Mouse (Mus musculus) layer of hippocampus, adult 2 months (tissue): ENCODE measurements around the gene Htra1. TPM values are rescaled to one million over a fixed set of nuclear protein-coding genes. Genes with fewer than 3 reads are reported as not detected.

Experiments
- DNase-seq, 2 experiments: peaks; one replicate each; pipeline ENCODE4 v3.0.0; 2022; ENCODE audit warnings: low spot score in 2 of 2
- H3K27ac ChIP-seq: fragments of 200-600 bp; 2 replicates; pipeline ENCODE4 v1.8.1; 2022
- H3K4me3 ChIP-seq: fragments of 200-600 bp; 2 replicates; pipeline ENCODE4 v1.8.1; 2022; ENCODE audit warnings: mild to moderate bottlenecking
- CTCF ChIP-seq: fragments of 200-600 bp; conservative IDR thresholded peaks from 2 replicates; pipeline ENCODE4 v1.8.1; 2022; ENCODE audit warnings: antibody characterized with exemption, mild to moderate bottlenecking, moderate library complexity
- long read RNA-seq, 2 experiments: library from polyadenylated mRNA; stranded (forward); transcript quantifications; one replicate each; pipeline ENCODE4 v2.0.0; 2021; ENCODE audit warnings: borderline mapping rate in 2 of 2
- total RNA-seq, 2 experiments: library from RNA; stranded (reverse); gene quantifications; 2 replicates each; pipeline ENCODE4 v1.2.3; 2021

The Htra1 gene
- total RNA-seq = 100 to 1,000 TPM; 239 to 255 TPM
- long read RNA-seq, experiment 1, transcript Htra1-201 (9 exons, 2,041 nt) = major isoform, 310 of 366 reads
- long read RNA-seq, experiment 1, partial matches to known transcripts = 5 of 366 reads
- long read RNA-seq, experiment 1, other reads (novel, unspliced or antisense) = 51 of 366 reads
- long read RNA-seq, experiment 2, transcript Htra1-201 (9 exons, 2,041 nt) = major isoform, 670 of 746 reads
- long read RNA-seq, experiment 2, partial matches to known transcripts = 13 of 746 reads
- long read RNA-seq, experiment 2, other reads (novel, unspliced or antisense) = 63 of 746 reads

DNA sequence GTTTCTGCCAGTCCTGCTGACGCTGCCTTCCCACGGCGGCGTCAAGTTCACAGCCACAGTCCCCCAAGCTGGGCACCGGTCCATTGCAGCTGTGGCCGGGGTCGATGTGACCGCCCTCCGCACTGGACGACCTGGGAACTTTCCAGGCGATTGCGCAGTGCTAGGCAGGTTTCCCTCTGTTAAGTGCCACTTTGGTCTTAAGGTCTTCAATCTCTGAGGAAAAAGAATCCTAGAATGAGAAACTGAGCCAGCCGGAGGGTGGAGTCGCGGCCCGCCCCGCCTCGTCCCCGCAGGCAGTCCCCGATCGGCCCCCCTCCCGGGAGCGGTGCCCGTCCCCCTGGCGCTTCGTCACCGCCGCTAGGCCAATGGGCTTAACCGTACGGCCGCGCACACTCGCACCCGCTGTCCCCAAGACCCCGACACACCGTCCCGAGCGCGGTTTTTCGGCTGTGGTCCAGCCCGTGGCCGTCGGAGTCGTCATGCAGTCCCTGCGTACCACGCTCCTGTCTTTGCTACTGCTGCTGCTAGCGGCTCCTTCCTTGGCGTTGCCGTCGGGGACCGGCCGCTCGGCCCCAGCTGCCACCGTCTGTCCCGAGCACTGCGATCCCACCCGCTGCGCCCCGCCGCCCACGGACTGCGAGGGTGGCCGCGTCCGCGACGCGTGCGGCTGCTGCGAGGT lies at the start of gene Htra1:
Htra1 (plus strand) TSS at position 319 of the 679 bp plus-strand sequence.
- Histone ChIP-seq H3K4me3 (peak within 1 kb of the TSS; percentile 70), H3K27ac (peak within 1 kb of the TSS; percentile 91)
- no peak for TF ChIP-seq CTCF
- DNase-seq = peak; percentile 83 to 85

DNA sequence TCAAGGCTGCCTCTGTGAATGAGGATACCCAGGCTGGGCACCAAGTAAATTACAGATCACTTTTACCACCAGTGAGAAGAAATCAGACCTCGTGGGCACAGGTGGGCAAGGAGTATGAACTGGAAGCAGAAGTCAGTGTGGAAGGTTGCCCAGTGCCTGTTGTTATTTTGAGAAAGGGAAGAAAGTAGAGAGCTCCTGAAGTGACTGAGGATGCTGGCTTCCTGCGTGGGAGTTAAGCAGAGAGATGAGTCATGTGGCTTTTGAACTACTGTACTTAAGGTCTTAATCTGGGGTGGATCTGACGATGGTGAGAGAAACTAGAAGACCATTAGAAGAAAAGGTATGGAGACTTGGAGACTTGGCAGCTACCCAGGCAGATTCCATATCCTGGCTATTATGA lies 49.7 kb upstream of the Htra1 start:
- no peak for DNase-seq
- no peak overlapping the region for H3K27ac ChIP-seq
- no peak for TF ChIP-seq CTCF
- H3K4me3 ChIP-seq = no peak overlapping the region

DNA sequence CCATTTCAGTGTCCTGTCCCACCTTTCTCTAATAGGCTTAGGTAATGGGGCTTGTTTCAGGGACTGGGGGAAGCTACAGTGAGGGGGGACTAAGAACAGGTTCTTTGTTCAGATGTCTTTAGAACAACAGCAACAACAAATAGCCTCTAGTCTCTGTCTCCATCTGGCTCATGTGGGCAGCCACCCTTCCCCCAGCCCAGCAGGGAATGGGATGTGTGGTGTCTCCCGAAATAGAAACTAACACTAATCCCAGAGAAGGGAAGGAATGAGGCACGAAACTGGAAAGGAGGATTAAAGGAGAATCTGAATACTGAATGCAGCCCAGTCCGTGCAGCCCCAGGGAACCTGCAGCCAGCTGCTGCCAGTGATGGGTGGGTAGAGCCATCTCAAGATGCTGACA lies 48.0 kb upstream of the Htra1 start:
- DNase-seq = no peak
- TF ChIP-seq CTCF = no peak
- H3K4me3 ChIP-seq = no peak overlapping the region
- peak overlapping the region; percentile 83 for H3K27ac ChIP-seq

DNA sequence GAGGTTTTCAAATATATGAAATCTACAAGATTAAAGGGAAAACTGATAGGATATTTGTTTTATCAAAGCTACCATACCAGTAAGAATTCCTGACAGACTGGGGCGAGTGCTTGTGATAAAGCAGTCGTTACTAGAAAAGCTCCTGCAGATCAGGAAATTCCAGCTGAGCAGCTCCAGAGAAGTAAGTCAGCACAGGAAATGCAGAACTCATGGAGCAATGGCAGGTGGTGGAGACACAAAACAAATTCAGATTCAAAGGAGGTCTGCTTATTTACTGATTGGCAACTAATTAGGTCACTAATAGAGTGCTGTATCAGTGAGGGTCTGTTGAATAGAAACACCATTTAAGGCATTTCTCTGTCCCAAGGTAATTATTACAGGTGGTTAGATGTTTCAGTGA lies 45.0 kb upstream of the Htra1 start:
- H3K4me3 ChIP-seq = no peak overlapping the region
- peak overlapping the region; percentile 36; the same call in 1 of the 2 replicates for H3K27ac ChIP-seq
- no peak for DNase-seq
- TF ChIP-seq CTCF = no peak

DNA sequence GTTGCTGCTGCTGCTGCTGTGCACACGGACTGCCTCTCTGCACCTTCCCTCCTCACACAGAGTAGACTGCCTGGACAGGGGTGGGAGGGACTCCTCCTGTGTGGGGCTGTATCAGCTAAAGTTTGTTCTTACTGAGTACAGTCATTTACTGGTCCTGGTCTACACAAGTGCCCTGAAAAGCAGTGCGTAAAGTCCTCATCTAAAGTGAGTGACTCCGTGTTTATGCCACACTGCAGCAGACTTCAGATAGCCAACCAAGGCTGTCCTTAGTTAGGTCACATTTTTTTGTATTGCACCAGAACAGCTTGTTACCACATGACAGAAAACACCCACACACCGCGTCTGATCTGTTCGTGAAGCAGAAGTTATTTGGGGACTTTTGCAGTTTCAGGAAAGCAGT lies 42.9 kb upstream of the Htra1 start:
- no peak for TF ChIP-seq CTCF
- peak; percentile 56 to 60 for DNase-seq
- H3K27ac ChIP-seq = peak overlapping the region; percentile 83
- H3K4me3 ChIP-seq = no peak overlapping the region

DNA sequence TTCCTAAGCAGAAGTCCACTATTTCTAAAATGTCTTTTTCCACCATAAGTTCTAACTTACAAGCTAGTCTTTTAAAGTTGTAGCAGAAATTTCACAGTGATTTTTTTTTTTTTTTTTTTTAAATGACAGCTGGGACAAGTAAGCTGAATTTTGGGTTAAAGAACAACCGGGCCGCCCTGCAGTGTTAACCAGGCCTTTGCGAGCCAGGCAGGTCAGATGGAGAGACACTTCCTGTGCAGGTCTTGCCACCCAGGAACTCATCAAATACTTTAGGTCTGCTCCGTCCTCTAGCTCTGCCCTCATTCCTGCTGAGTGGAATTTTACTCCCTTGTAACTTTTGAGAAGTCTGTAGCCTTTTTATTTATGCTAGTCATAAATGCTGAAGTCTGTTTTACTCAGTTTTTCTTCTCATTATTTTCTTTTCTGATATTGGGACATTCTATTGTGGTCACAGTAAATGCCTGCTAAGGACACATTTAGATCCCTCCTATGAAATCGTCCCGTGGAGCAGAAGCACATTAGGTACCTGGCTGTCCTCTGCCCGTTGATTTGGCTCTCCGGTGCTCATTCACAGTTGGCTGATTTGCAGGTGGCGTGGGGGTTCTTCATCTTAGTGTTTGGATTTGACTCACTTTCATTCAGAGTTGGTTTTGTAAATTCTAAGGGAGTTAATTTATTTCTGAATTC lies 40.8 kb upstream of the Htra1 start:
- Histone ChIP-seq H3K27ac (peak overlapping the region; percentile 83), H3K4me3 (no peak overlapping the region)
- TF ChIP-seq CTCF = no peak
- no peak for DNase-seq

DNA sequence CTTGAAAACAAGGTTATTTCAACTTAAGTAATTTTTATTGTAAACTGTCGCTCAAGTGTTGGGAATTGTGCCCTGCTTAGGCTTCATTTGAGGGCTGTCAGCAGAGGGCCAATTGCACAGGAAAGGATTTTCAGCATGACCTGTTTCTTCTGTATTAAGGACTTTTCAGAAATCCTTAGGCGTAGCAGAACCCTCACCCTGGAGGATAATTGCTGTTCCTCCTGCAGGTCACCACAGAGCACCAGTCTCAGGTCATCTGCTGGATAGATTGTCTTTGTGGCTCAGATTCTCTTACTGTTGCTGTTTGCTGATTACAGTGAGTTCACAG lies 40.3 kb upstream of the Htra1 start:
- Histone ChIP-seq H3K27ac (peak overlapping the region; percentile 83), H3K4me3 (no peak overlapping the region)
- TF ChIP-seq CTCF = no peak
- DNase-seq = no peak

DNA sequence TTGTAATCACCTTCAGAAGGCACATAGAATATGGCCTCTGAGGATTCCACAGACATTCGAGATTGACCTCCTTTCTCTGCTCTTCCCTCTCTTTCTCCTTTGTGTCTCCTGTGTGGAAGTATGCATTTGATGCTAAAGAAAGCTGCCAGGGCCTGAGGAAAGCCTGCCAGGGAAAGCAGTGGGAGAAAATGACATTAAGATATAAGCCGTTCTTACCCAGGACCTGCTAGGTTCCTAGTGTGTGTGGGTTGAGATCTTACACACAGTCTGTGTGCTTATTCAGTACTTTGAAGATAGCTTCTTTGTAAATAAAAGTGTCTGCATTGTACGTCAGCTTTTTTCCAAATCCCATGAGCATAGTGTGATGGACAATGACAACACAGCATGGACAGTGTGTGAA lies 39.8 kb upstream of the Htra1 start:
- DNase-seq = no peak
- H3K4me3 ChIP-seq = no peak overlapping the region
- peak overlapping the region; percentile 83 for H3K27ac ChIP-seq
- no peak for TF ChIP-seq CTCF

DNA sequence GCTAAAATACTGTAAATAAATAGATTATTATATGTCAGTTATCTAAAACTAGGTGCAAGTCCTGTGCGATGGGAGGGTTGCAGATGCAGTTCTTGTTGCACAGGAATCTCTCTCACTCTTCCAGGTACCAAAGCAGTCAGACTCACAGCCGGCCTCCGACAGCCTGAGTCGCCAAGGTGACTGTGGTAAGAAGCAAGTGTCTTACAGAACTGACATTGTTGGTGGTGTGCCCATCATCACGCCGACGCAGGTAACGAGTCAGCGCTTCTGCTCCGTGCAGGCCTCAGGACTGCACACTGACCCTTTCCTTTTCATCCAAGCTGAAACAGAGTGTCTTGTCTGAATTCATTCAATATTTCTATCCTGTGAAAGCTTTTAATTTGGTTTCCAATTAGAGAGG lies 38.7 kb upstream of the Htra1 start:
- no peak for TF ChIP-seq CTCF
- no peak for DNase-seq

DNA sequence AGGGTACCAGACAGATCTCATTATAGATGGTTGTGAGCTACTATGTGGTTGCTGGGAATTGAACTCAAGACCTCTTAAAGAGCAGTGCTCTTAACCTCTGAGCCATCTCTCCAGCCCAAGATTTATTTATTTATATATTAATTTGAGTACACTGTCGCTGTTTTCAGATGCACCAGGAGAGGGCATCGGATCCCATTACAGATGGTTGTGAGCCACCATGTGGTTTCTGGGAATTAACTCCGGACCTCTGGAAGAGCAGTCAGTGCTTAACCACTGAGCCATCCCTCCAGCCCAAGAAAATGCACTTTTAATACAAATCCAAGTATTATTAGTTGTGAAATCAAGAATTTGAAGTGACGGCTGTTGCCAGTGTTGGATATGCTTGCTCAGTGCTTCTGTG lies 37.5 kb upstream of the Htra1 start:
- DNase-seq = no peak
- Histone ChIP-seq H3K27ac (no peak overlapping the region), H3K4me3 (no peak overlapping the region)
- peak; percentile 67 for TF ChIP-seq CTCF

More for the DNA sequence above, 38.7 kb upstream of the Htra1 start:
- H3K27ac ChIP-seq = no peak overlapping the region; the same call in 1 of the 2 replicates
- H3K4me3 ChIP-seq = no peak overlapping the region

DNA sequence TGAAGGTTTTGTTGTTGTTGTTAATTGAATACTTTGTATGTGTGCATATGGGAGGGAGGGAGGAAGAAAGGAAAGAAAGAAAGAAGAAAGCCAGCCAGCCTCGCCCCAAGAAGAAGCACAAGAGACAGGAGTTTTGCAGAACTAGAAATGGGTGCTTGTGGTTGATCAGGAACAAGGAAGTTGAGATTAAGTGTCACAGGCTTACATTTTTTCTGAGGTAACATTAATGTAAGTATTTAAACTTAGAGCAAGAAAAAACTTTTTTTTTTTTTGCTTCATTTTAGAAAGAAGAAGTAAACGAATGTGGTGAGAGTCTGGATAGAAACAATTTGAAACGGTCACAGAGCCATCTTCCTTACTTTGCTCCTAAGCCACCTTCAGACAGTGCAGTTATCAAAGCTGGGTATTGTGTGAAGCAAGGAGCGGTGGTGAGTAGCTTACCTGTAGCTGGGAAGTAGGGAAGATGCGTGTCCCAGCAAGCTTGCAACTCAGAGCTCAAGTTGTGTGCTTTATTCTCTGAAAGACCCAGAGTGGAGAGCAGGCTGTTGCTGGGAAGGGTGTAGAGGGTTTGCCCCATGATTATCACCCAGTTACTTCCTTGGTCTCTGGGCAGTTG lies 35.6 kb upstream of the Htra1 start:
- DNase-seq = no peak
- TF ChIP-seq CTCF = no peak
- Histone ChIP-seq H3K27ac (no peak overlapping the region), H3K4me3 (no peak overlapping the region)

DNA sequence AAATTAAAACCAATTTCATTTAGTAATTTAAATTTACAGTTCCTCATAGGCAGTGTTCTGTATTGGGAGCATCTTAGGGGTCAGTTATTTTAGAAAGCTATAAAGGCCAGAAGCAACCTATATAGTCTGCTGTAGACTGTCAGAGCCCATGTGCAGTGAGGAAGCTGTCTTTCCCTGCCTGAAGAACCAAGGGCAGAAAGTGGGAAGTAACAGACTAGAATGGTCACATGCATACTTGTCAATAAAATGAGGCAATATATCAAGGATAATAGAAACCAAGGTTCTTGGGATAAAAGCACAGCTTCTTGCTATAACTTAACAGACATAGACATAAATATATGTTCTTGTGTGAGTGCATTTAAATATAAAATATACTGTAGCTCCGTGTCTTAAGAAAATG lies 33.0 kb upstream of the Htra1 start:
- DNase-seq = no peak
- no peak overlapping the region for H3K4me3 ChIP-seq
- no peak for TF ChIP-seq CTCF
- no peak overlapping the region for H3K27ac ChIP-seq

DNA sequence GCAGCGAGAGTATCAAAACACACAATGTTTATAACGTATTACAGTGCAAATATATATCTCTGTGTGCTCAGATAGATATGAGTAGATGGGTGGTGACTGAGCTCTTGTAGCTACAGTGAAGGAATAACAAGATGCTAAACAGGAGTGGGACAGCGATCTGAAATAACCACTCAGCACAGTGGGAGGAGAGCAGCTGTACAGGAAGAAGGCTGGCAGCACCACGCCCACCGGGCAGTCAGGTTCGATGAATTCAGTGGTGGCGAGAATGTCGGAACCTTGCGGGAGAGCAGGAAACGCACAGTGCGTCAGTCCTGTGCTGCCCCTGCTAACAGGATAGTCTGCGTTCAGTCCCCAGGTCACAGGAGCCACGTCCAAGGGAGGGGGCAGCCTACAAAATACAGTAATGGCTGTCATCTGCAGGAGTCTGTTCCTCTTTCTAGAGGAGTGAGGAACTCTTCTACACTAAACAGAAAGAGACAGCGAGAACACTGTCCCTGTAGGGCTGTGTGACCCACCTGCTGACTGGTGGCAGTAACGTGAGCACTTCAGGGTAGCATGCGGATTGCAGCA lies 32.3 kb upstream of the Htra1 start:
- no peak for DNase-seq
- peak overlapping the region; percentile 29; the same call in 1 of the 2 replicates for H3K27ac ChIP-seq
- H3K4me3 ChIP-seq = no peak overlapping the region; the same call in 1 of the 2 replicates
- TF ChIP-seq CTCF = no peak
